Mouse (Mus musculus): ENCODE measurements at regions not wholly inside any gene's neighbourhood (a gene's known extent, or its start where the extent isn't known, plus 50 kb on each side); places are given as distances from the start of the nearest gene placed in this dataset.
A peak's percentile ranks its signal among the peaks of the same experiment; 100 is the strongest.
"Not testable (repeated sequence)": the region's sequence is repeated elsewhere in the genome, so short reads cannot be mapped to it uniquely, and the experiment has no call there.

GRCm38 (mm10) chr6:16765354-16765753, 132.9 kb downstream of the Tfec start:
- WGBS, result 26% methylated on average over 4 of the region's 4 CpGs
- no peak overlapping the region for H3K4me3 ChIP-seq (ENCODE audit: low read depth, low read length)
- peak overlapping the region; percentile 15; the same call in 1 of the 2 replicates for H3K4me2 ChIP-seq (ENCODE audit: low read depth, low read length)
- ATAC-seq (ENCODE audit: low read depth) (no peak), DNase-seq (ENCODE audit: low spot score) (peak; percentile 35)
- no peaks in the 10 kb centered on the region for H3K36me3 ChIP-seq (ENCODE audit: control insufficient read depth, insufficient read depth, low read length)
- no peaks in the 10 kb centered on the region for H3K9me3 ChIP-seq (ENCODE audit: control insufficient read depth, low read length)
- no peak overlapping the region for H3K9ac ChIP-seq (ENCODE audit: low read depth, low read length)
- H3K27me3 ChIP-seq (replicated peaks; ENCODE audit: control insufficient read depth, insufficient read depth, low read length), result no peaks in the 10 kb centered on the region
- H3K27ac ChIP-seq (replicated peaks; ENCODE audit: low read depth, low read length), result no peak overlapping the region
- peaks cover 12% of the 10 kb centered on the region; the same call in 1 of the 2 replicates for H3K4me1 ChIP-seq (ENCODE audit: control insufficient read depth, insufficient read depth, low read length)

GRCm38 (mm10) chr6:16764707-16765106, 133.5 kb downstream of the Tfec start:
- WGBS, result 17% methylated on average over 5 of the region's 5 CpGs
- Histone ChIP-seq H3K4me1 (ENCODE audit: control insufficient read depth, insufficient read depth, low read length) (peaks cover 12% of the 10 kb centered on the region; the same call in 1 of the 2 replicates), H3K9ac (ENCODE audit: low read depth, low read length) (no peak overlapping the region), H3K9me3 (ENCODE audit: control insufficient read depth, low read length) (no peaks in the 10 kb centered on the region), H3K27me3 (replicated peaks; ENCODE audit: control insufficient read depth, insufficient read depth, low read length) (no peaks in the 10 kb centered on the region), H3K27ac (replicated peaks; ENCODE audit: low read depth, low read length) (no peak overlapping the region), H3K36me3 (ENCODE audit: control insufficient read depth, insufficient read depth, low read length) (no peaks in the 10 kb centered on the region), H3K4me2 (ENCODE audit: low read depth, low read length) (no peak overlapping the region), H3K4me3 (ENCODE audit: low read depth, low read length) (no peak overlapping the region)
- DNase-seq (ENCODE audit: low spot score) (peak; percentile 84), ATAC-seq (ENCODE audit: low read depth) (peak; percentile 71)

- H3K4me3 ChIP-seq (ENCODE audit: low read depth, low read length); H3K4me1 ChIP-seq (ENCODE audit: control insufficient read depth, insufficient read depth, low read length); H3K27me3 ChIP-seq (replicated peaks; ENCODE audit: control insufficient read depth, insufficient read depth, low read length); H3K4me2 ChIP-seq (ENCODE audit: low read depth, low read length); H3K27ac ChIP-seq (replicated peaks; ENCODE audit: low read depth, low read length); ATAC-seq (ENCODE audit: low read depth); H3K36me3 ChIP-seq (ENCODE audit: control insufficient read depth, insufficient read depth, low read length); H3K9me3 ChIP-seq (ENCODE audit: control insufficient read depth, low read length); H3K9ac ChIP-seq (ENCODE audit: low read depth, low read length); DNase-seq (ENCODE audit: low spot score): not testable (repeated sequence)
- 88% methylated on average over 1 of the region's 1 CpGs for WGBS
Measured at GRCm38 (mm10) chr6:16755044-16755443, 143.2 kb downstream of the Tfec start.

- no peak for DNase-seq (ENCODE audit: low spot score)
- no peaks in the 10 kb centered on the region for H3K27me3 ChIP-seq (replicated peaks; ENCODE audit: control insufficient read depth, insufficient read depth, low read length)
- no peak overlapping the region for H3K27ac ChIP-seq (replicated peaks; ENCODE audit: low read depth, low read length)
- no peak overlapping the region for H3K4me2 ChIP-seq (ENCODE audit: low read depth, low read length)
- ATAC-seq (ENCODE audit: low read depth), result no peak
- no peak overlapping the region for H3K9ac ChIP-seq (ENCODE audit: low read depth, low read length)
- no peaks in the 10 kb centered on the region for H3K36me3 ChIP-seq (ENCODE audit: control insufficient read depth, insufficient read depth, low read length)
- whole genome bisulfite sequencing, result 79% methylated on average over 7 of the region's 7 CpGs
- no peak overlapping the region for H3K4me3 ChIP-seq (ENCODE audit: low read depth, low read length)
- H3K4me1 ChIP-seq (ENCODE audit: control insufficient read depth, insufficient read depth, low read length), result no peaks in the 10 kb centered on the region
- no peaks in the 10 kb centered on the region for H3K9me3 ChIP-seq (ENCODE audit: control insufficient read depth, low read length)
Measured at GRCm38 (mm10) chr6:16733184-16733583, 165.1 kb downstream of the Tfec start.

GRCm38 (mm10) chr6:16732095-16732494, 166.1 kb downstream of the Tfec start:
- Histone ChIP-seq H3K4me1 (ENCODE audit: control insufficient read depth, insufficient read depth, low read length) (no peaks in the 10 kb centered on the region), H3K9me3 (ENCODE audit: control insufficient read depth, low read length) (no peaks in the 10 kb centered on the region), H3K27ac (replicated peaks; ENCODE audit: low read depth, low read length) (no peak overlapping the region), H3K9ac (ENCODE audit: low read depth, low read length) (no peak overlapping the region), H3K4me2 (ENCODE audit: low read depth, low read length) (no peak overlapping the region), H3K4me3 (ENCODE audit: low read depth, low read length) (no peak overlapping the region), H3K27me3 (replicated peaks; ENCODE audit: control insufficient read depth, insufficient read depth, low read length) (no peaks in the 10 kb centered on the region), H3K36me3 (ENCODE audit: control insufficient read depth, insufficient read depth, low read length) (no peaks in the 10 kb centered on the region)
- 78% methylated on average over 3 of the region's 3 CpGs for WGBS
- DNase-seq (ENCODE audit: low spot score) (no peak), ATAC-seq (ENCODE audit: low read depth) (no peak)

GRCm38 (mm10) chr6:16727256-16727890, 170.9 kb downstream of the Tfec start:
- Histone ChIP-seq H3K27ac (replicated peaks; ENCODE audit: low read depth, low read length) (no peak overlapping the region), H3K9me3 (ENCODE audit: control insufficient read depth, low read length) (no peaks in the 10 kb centered on the region), H3K4me2 (ENCODE audit: low read depth, low read length) (no peak overlapping the region), H3K4me1 (ENCODE audit: control insufficient read depth, insufficient read depth, low read length) (no peaks in the 10 kb centered on the region), H3K27me3 (replicated peaks; ENCODE audit: control insufficient read depth, insufficient read depth, low read length) (no peaks in the 10 kb centered on the region), H3K4me3 (ENCODE audit: low read depth, low read length) (no peak overlapping the region), H3K9ac (ENCODE audit: low read depth, low read length) (no peak overlapping the region), H3K36me3 (ENCODE audit: control insufficient read depth, insufficient read depth, low read length) (no peaks in the 10 kb centered on the region)
- peak; percentile 62 for DNase-seq (ENCODE audit: low spot score)
- peak; percentile 87; the same call in 1 of the 2 replicates for ATAC-seq (ENCODE audit: low read depth)
- WGBS, result 29% methylated on average over 13 of the region's 13 CpGs

GRCm38 (mm10) chr6:16725256-16725655, 173.0 kb downstream of the Tfec start:
- no peak for ATAC-seq (ENCODE audit: low read depth)
- no peak overlapping the region for H3K4me2 ChIP-seq (ENCODE audit: low read depth, low read length)
- WGBS, result 84% methylated on average over 2 of the region's 2 CpGs

GRCm38 (mm10) chr6:16704496-16704895, 193.7 kb downstream of the Tfec start:
- no peak for DNase-seq (ENCODE audit: low spot score)
- no peak overlapping the region for H3K4me3 ChIP-seq (ENCODE audit: low read depth, low read length)
- H3K36me3 ChIP-seq (ENCODE audit: control insufficient read depth, insufficient read depth, low read length), result no peaks in the 10 kb centered on the region
- 0 out of 2 replicates have a peak, but pooled peaks cover 5% of the 10 kb centered on the region for H3K9me3 ChIP-seq (ENCODE audit: control insufficient read depth, low read length)
- H3K9ac ChIP-seq (ENCODE audit: low read depth, low read length), result no peak overlapping the region
- H3K4me1 ChIP-seq (ENCODE audit: control insufficient read depth, insufficient read depth, low read length), result peaks cover 4% of the 10 kb centered on the region
- no peak for ATAC-seq (ENCODE audit: low read depth)
- H3K4me2 ChIP-seq (ENCODE audit: low read depth, low read length), result no peak overlapping the region
- no peak overlapping the region for H3K27ac ChIP-seq (replicated peaks; ENCODE audit: low read depth, low read length)
- peaks cover 17% of the 10 kb centered on the region for H3K27me3 ChIP-seq (replicated peaks; ENCODE audit: control insufficient read depth, insufficient read depth, low read length)
- WGBS, result 89% methylated on average over 4 of the region's 4 CpGs

More at GRCm38 (mm10) chr6:16725256-16725655, 173.0 kb downstream of the Tfec start:
- H3K9me3 ChIP-seq (ENCODE audit: control insufficient read depth, low read length), result no peaks in the 10 kb centered on the region
- no peak for DNase-seq (ENCODE audit: low spot score)
- no peak overlapping the region for H3K4me3 ChIP-seq (ENCODE audit: low read depth, low read length)
- no peaks in the 10 kb centered on the region for H3K27me3 ChIP-seq (replicated peaks; ENCODE audit: control insufficient read depth, insufficient read depth, low read length)
- H3K27ac ChIP-seq (replicated peaks; ENCODE audit: low read depth, low read length), result no peak overlapping the region
- H3K36me3 ChIP-seq (ENCODE audit: control insufficient read depth, insufficient read depth, low read length), result no peaks in the 10 kb centered on the region
- H3K9ac ChIP-seq (ENCODE audit: low read depth, low read length), result no peak overlapping the region
- no peaks in the 10 kb centered on the region for H3K4me1 ChIP-seq (ENCODE audit: control insufficient read depth, insufficient read depth, low read length)

GRCm38 (mm10) chr6:16703412-16703746, 194.9 kb downstream of the Tfec start:
- 34% methylated on average over 3 of the region's 3 CpGs for WGBS
- H3K27ac ChIP-seq (replicated peaks; ENCODE audit: low read depth, low read length), result no peak overlapping the region
- no peak overlapping the region; the same call in 1 of the 2 replicates for H3K4me2 ChIP-seq (ENCODE audit: low read depth, low read length)
- DNase-seq (ENCODE audit: low spot score), result no peak
- H3K9me3 ChIP-seq (ENCODE audit: control insufficient read depth, low read length), result 0 out of 2 replicates have a peak, but pooled peaks cover 5% of the 10 kb centered on the region
- H3K36me3 ChIP-seq (ENCODE audit: control insufficient read depth, insufficient read depth, low read length), result no peaks in the 10 kb centered on the region
- peaks cover 4% of the 10 kb centered on the region for H3K4me1 ChIP-seq (ENCODE audit: control insufficient read depth, insufficient read depth, low read length)
- H3K9ac ChIP-seq (ENCODE audit: low read depth, low read length), result no peak overlapping the region
- peaks cover 17% of the 10 kb centered on the region for H3K27me3 ChIP-seq (replicated peaks; ENCODE audit: control insufficient read depth, insufficient read depth, low read length)
- peak; percentile 81 for ATAC-seq (ENCODE audit: low read depth)
- no peak overlapping the region for H3K4me3 ChIP-seq (ENCODE audit: low read depth, low read length)

Data from embryonic facial prominence, embryonic 14.5 days (tissue).